Mouse (Mus musculus) myocyte (in vitro differentiated cells): ENCODE measurements at regions not wholly inside any gene's neighbourhood (a gene's known extent, or its start where the extent isn't known, plus 50 kb on each side); places are given as distances from the start of the nearest gene placed in this dataset.

Experiments
- MAX ChIP-seq: IDR thresholded peaks from one replicate; pipeline ENCODE4 v1.6.1; 2011; ENCODE audit warnings: low read depth, mild to moderate bottlenecking, control low read depth
- MYOG ChIP-seq, 3 experiments: IDR thresholded peaks; one replicate each; pipeline ENCODE4 v1.6.1; 2011; ENCODE audit warnings: control low read depth in 2 of 3, low read depth in 2 of 3, mild to moderate bottlenecking in 2 of 3; ENCODE audit not compliant: insufficient read length in 2 of 3, control insufficient read depth in 1 of 3, insufficient read depth in 1 of 3
- POLR2A ChIP-seq: IDR thresholded peaks from one replicate; pipeline ENCODE4 v1.6.1; 2011; ENCODE audit warnings: low read depth, mild to moderate bottlenecking, control low read depth, moderate library complexity; ENCODE audit not compliant: insufficient read length
- USF1 ChIP-seq: IDR thresholded peaks from one replicate; pipeline ENCODE4 v1.6.1; 2011; ENCODE audit warnings: low read depth, mild to moderate bottlenecking, control low read depth, moderate library complexity

GRCm38 (mm10) chr12:32486729-32487128 lies 108.2 kb downstream of the Ccdc71l start:
- TF ChIP-seq POLR2A, result no peak
- no peak for TF ChIP-seq MAX
- no peak for TF ChIP-seq USF1
- TF ChIP-seq MYOG (IDR thresholded peaks at IDR 0.05; ENCODE audit: control insufficient read depth in 1 of 3, insufficient read depth in 1 of 3, insufficient read length in 2 of 3, low read depth in 2 of 3), result no peak
